Mouse (Mus musculus) liver, embryonic 16.5 days (tissue): ENCODE measurements around the gene Dlgap1. TPM values are rescaled to one million over a fixed set of nuclear protein-coding genes. Genes with fewer than 3 reads are reported as not detected.
A peak's percentile ranks its signal among the peaks of the same experiment; 100 is the strongest.

Experiments used
- ATAC-seq: fragments of 200-750 bp; cut with Nextera tagmentation; 2 replicates; pipeline ENCODE4 v1.8.0; 2017; ENCODE audit warnings: low read depth, mild to moderate bottlenecking, moderate number of reproducible peaks, moderate library complexity
- H3K27ac ChIP-seq: fragments of 300-500 bp; sonication (generic); 2 replicates; pipeline ENCODE4 v1.5.1; 2014; ENCODE audit warnings: mild to moderate bottlenecking, low read length
- H3K27me3 ChIP-seq: fragments of 300-500 bp; sonication (generic); 2 replicates; pipeline ENCODE4 v1.6.1; 2014; ENCODE audit warnings: low read depth, low read length, mixed read lengths; ENCODE audit not compliant: control insufficient read depth, insufficient read depth
- H3K36me3 ChIP-seq: fragments of 300-500 bp; sonication (generic); 2 replicates; pipeline ENCODE4 v1.6.1; 2014; ENCODE audit warnings: mild to moderate bottlenecking; ENCODE audit not compliant: control insufficient read depth, insufficient read depth
- H3K4me1 ChIP-seq: fragments of 300-500 bp; sonication (generic); 2 replicates; pipeline ENCODE4 v1.6.1; 2014; ENCODE audit warnings: low read depth, low read length, mixed read lengths; ENCODE audit not compliant: control insufficient read depth
- H3K4me2 ChIP-seq: fragments of 300-500 bp; sonication (generic); 2 replicates; pipeline ENCODE4 v1.6.1; 2014; ENCODE audit warnings: low read depth, low read length, mixed read lengths
- H3K4me3 ChIP-seq: fragments of 300-500 bp; sonication (generic); 2 replicates; pipeline ENCODE4 v1.5.1; 2014; ENCODE audit warnings: low read depth, mild to moderate bottlenecking, low read length
- H3K9ac ChIP-seq: fragments of 300-500 bp; sonication (generic); 2 replicates; pipeline ENCODE4 v1.6.1; 2014; ENCODE audit warnings: low read depth, low read length
- H3K9me3 ChIP-seq: fragments of 300-500 bp; sonication (generic); replicated peaks from 2 replicates; pipeline ENCODE4 v1.6.1; 2016; ENCODE audit warnings: low read length; ENCODE audit not compliant: control insufficient read depth
- WGBS: fragments of 180-500 bp; shearing (Covaris S2); extraction: QIAGEN DNeasy Blood & Tissue Kit; methylation state at CpG from one replicate; pipeline ENCODE4 v1.1.7; 2014; ENCODE audit not compliant: insufficient replicate concordance; 5-methylcytosine and 5-hydroxymethylcytosine counted together
- polyA plus RNA-seq: library from polyadenylated mRNA; unstranded; fragments of >200 nt; fragmentation: Nextera tagmentation; extraction: Ambion mirVana; gene quantifications from 2 replicates; pipeline ENCODE4 v1.2.1, GENCODE M21; 2015

The Dlgap1 gene
- polyA plus RNA-seq, 1 experiment from 2014 or later = 0.09 TPM

- Histone ChIP-seq H3K36me3 (no peaks in the 10 kb centered on the region), H3K27me3 (no peaks in the 10 kb centered on the region), H3K9me3 (no peaks in the 10 kb centered on the region), H3K4me2 (no peak overlapping the region), H3K4me1 (no peaks in the 10 kb centered on the region), H3K9ac (no peak overlapping the region), H3K4me3 (no peak overlapping the region), H3K27ac (no peak overlapping the region)
- ATAC-seq = peak; percentile 24; the same call in 1 of the 2 replicates
- 38% methylated on average over 5 of the region's 5 CpGs for WGBS
Measured at GRCm38 (mm10) chr17:70728719-70729281, 759.9 kb downstream of the Dlgap1 start.

GRCm38 (mm10) chr17:70734728-70735127, 765.9 kb downstream of the Dlgap1 start:
- Histone ChIP-seq H3K9ac (no peak overlapping the region), H3K27ac (no peak overlapping the region), H3K4me3 (no peak overlapping the region), H3K36me3 (no peaks in the 10 kb centered on the region), H3K27me3 (no peaks in the 10 kb centered on the region), H3K4me2 (no peak overlapping the region), H3K4me1 (no peaks in the 10 kb centered on the region), H3K9me3 (no peaks in the 10 kb centered on the region)
- no peak for ATAC-seq
- 67% methylated on average over 3 of the region's 3 CpGs for WGBS

- Histone ChIP-seq H3K4me1 (no peaks in the 10 kb centered on the region), H3K4me2 (no peak overlapping the region), H3K27ac (no peak overlapping the region), H3K9ac (no peak overlapping the region), H3K9me3 (no peaks in the 10 kb centered on the region), H3K36me3 (no peaks in the 10 kb centered on the region), H3K4me3 (no peak overlapping the region), H3K27me3 (no peaks in the 10 kb centered on the region)
- no peak for ATAC-seq
- 52% methylated on average over 3 of the region's 3 CpGs for WGBS
Measured at GRCm38 (mm10) chr17:70735396-70735795, 766.5 kb downstream of the Dlgap1 start.

GRCm38 (mm10) chr17:70737424-70737823, 768.6 kb downstream of the Dlgap1 start:
- Histone ChIP-seq H3K27ac (no peak overlapping the region), H3K4me1 (no peaks in the 10 kb centered on the region), H3K9ac (no peak overlapping the region), H3K4me3 (no peak overlapping the region), H3K36me3 (no peaks in the 10 kb centered on the region), H3K27me3 (no peaks in the 10 kb centered on the region), H3K9me3 (no peaks in the 10 kb centered on the region), H3K4me2 (peak overlapping the region; percentile 40; the same call in 1 of the 2 replicates)
- WGBS = under 1% methylated on average over 6 of the region's 6 CpGs
- ATAC-seq = peak; percentile 41

- Histone ChIP-seq H3K9me3 (no peaks in the 10 kb centered on the region), H3K4me1 (no peaks in the 10 kb centered on the region), H3K4me3 (0 out of 2 replicates have a peak overlapping the region, but pooled peaks have one; percentile 2), H3K27ac (no peak overlapping the region), H3K27me3 (no peaks in the 10 kb centered on the region), H3K9ac (no peak overlapping the region), H3K4me2 (peak overlapping the region; percentile 40), H3K36me3 (no peaks in the 10 kb centered on the region)
- peak; percentile 70 for ATAC-seq
- WGBS = 3% methylated on average over 17 of the region's 17 CpGs
Measured at GRCm38 (mm10) chr17:70738168-70738854, 769.4 kb downstream of the Dlgap1 start.

GRCm38 (mm10) chr17:70739346-70739745, 770.5 kb downstream of the Dlgap1 start:
- ATAC-seq = no peak
- no peak overlapping the region for H3K4me3 ChIP-seq
- H3K27ac ChIP-seq = no peak overlapping the region
- no peaks in the 10 kb centered on the region for H3K36me3 ChIP-seq
- H3K27me3 ChIP-seq = no peaks in the 10 kb centered on the region
- no peak overlapping the region for H3K9ac ChIP-seq
- 61% methylated on average over 6 of the region's 6 CpGs for WGBS
- no peak overlapping the region for H3K4me2 ChIP-seq
- no peaks in the 10 kb centered on the region for H3K9me3 ChIP-seq
- no peaks in the 10 kb centered on the region for H3K4me1 ChIP-seq

GRCm38 (mm10) chr17:70741696-70742095, 772.8 kb downstream of the Dlgap1 start:
- no peaks in the 10 kb centered on the region for H3K9me3 ChIP-seq
- H3K36me3 ChIP-seq = no peaks in the 10 kb centered on the region
- H3K4me1 ChIP-seq = no peaks in the 10 kb centered on the region
- 0 out of 2 replicates have a peak, but pooled peaks cover under 1% of the 10 kb centered on the region for H3K27me3 ChIP-seq
- 56% methylated on average over 1 of the region's 1 CpGs for WGBS
- no peak for ATAC-seq
- no peak overlapping the region for H3K9ac ChIP-seq
- no peak overlapping the region for H3K27ac ChIP-seq
- H3K4me3 ChIP-seq = no peak overlapping the region
- no peak overlapping the region for H3K4me2 ChIP-seq

GRCm38 (mm10) chr17:70744570-70745153, 775.8 kb downstream of the Dlgap1 start:
- ATAC-seq = no peak
- WGBS = 61% methylated on average over 5 of the region's 5 CpGs
- no peak overlapping the region for H3K4me3 ChIP-seq

GRCm38 (mm10) chr17:70745385-70745784, 776.5 kb downstream of the Dlgap1 start:
- 56% methylated on average over 6 of the region's 6 CpGs for WGBS
- no peak for ATAC-seq

More at GRCm38 (mm10) chr17:70744570-70745153, 775.8 kb downstream of the Dlgap1 start:
- peaks cover 10% of the 10 kb centered on the region for H3K27me3 ChIP-seq
- H3K4me1 ChIP-seq = no peaks in the 10 kb centered on the region
- H3K9me3 ChIP-seq = no peaks in the 10 kb centered on the region
- no peak overlapping the region for H3K27ac ChIP-seq
- H3K36me3 ChIP-seq = no peaks in the 10 kb centered on the region
- H3K4me2 ChIP-seq = no peak overlapping the region
- H3K9ac ChIP-seq = no peak overlapping the region

More at GRCm38 (mm10) chr17:70745385-70745784, 776.5 kb downstream of the Dlgap1 start:
- Histone ChIP-seq H3K9ac (no peak overlapping the region), H3K4me1 (no peaks in the 10 kb centered on the region), H3K27ac (no peak overlapping the region), H3K4me3 (no peak overlapping the region), H3K27me3 (peaks cover 13% of the 10 kb centered on the region), H3K4me2 (no peak overlapping the region), H3K9me3 (no peaks in the 10 kb centered on the region), H3K36me3 (no peaks in the 10 kb centered on the region)
